Mouse (Mus musculus): ENCODE data around the gene Olfm2.

- TF ChIP-seq ZNF384 (IDR thresholded peaks at IDR 0.05; ENCODE audit: low read depth, low read length) (no peak), MAFK (IDR thresholded peaks at IDR 0.05; ENCODE audit: insufficient read depth, low read depth, low read length) (no peak), HCFC1 (IDR thresholded peaks at IDR 0.05; ENCODE audit: borderline replicate concordance, insufficient read depth, low read length) (no peak)
Observed at GRCm38 (mm10) chr9:20762197-20762961, 16.2 kb upstream of the Olfm2 start.

Measured in ES-E14 (cell line).